Mouse (Mus musculus) layer of hippocampus, adult 8-10 months (tissue): ENCODE measurements around the gene Shank3. TPM values are rescaled to one million over a fixed set of nuclear protein-coding genes. Genes with fewer than 3 reads are reported as not detected.

Source experiments
- total RNA-seq, 4 experiments: library from RNA; stranded (reverse); gene quantifications; 2 replicates each; pipeline ENCODE4 v1.2.4; 2022

Shank3 gene
- total RNA-seq, 4 experiments from 2014 or later = 208 to 231 (median 223) TPM

Other genes with a start within 250 kb of the Shank3 start
- 100 to 1,000 TPM; 317 to 349 (median 325) TPM for gene Sbf1, start 184.3 kb upstream of the Shank3 start, total RNA-seq
- not detected for gene Adm2, start 176.9 kb upstream of the Shank3 start, total RNA-seq
- not detected for gene Miox, start 165.2 kb upstream of the Shank3 start, total RNA-seq
- 10 to 100 TPM; 17.7 to 25.3 (median 21.2) TPM for gene Lmf2, start 144.0 kb upstream of the Shank3 start, total RNA-seq
- gene Ncaph2, start 143.9 kb upstream of the Shank3 start, total RNA-seq = 100 to 1,000 TPM in 2 of 4 experiments, 10 to 100 TPM in 2; 92.2 to 107 (median 97.7) TPM
- 10 to 100 TPM; 29.5 to 34.5 (median 33.1) TPM for gene Sco2, start 125.8 kb upstream of the Shank3 start, total RNA-seq
- gene Tymp, start 122.6 kb upstream of the Shank3 start, total RNA-seq = 1 to 10 TPM in 3 of 4 experiments, under 1 TPM in 1; 0.76 to 1.6 (median 1.2) TPM
- 1 to 10 TPM; 3.2 to 6.7 (median 3.9) TPM for gene Odf3b, start 120.3 kb upstream of the Shank3 start, total RNA-seq
- gene Klhdc7b, start 114.7 kb upstream of the Shank3 start, total RNA-seq = 1 to 10 TPM in 1 of 4 experiments, under 1 TPM in 3; 0.31 to 1.7 (median 0.48) TPM
- not detected for gene Syce3, start 89.1 kb upstream of the Shank3 start, total RNA-seq
- gene Cpt1b, start 73.8 kb upstream of the Shank3 start, total RNA-seq = 1 to 10 TPM; 1.5 to 3.7 (median 2.8) TPM
- gene C730034F03Rik, start 70.0 kb upstream of the Shank3 start, total RNA-seq = 1 to 10 TPM; 2.6 to 3.4 (median 3.2) TPM
- gene Gm44502, start 69.9 kb upstream of the Shank3 start, total RNA-seq = not detected
- 10 to 100 TPM; 42.9 to 50.3 (median 46.2) TPM for gene Chkb, start 69.7 kb upstream of the Shank3 start, total RNA-seq
- gene Mapk8ip2, start 45.7 kb upstream of the Shank3 start, total RNA-seq = 100 to 1,000 TPM; 249 to 297 (median 274) TPM
- 10 to 100 TPM; 30.9 to 38.1 (median 33.3) TPM for gene Arsa, start 22.2 kb upstream of the Shank3 start, total RNA-seq
- gene Acr, start 68.7 kb downstream of the Shank3 start, total RNA-seq = 1 to 10 TPM in 3 of 4 experiments, under 1 TPM in 1; 0.95 to 2.1 (median 1.4) TPM
- 10 to 100 TPM; 27.2 to 41.2 (median 32.7) TPM for gene Rabl2, start 92.3 kb downstream of the Shank3 start, total RNA-seq